Mouse (Mus musculus) fat pad, adult 2 months (tissue): ENCODE measurements around the gene Rbm4.
A peak's percentile ranks its signal among the peaks of the same experiment; 100 is the strongest.
"Not testable (repeated sequence)": the region's sequence is repeated elsewhere in the genome, so short reads cannot be mapped to it uniquely, and the experiment has no call there.

ENCODE experiments used
- DNase-seq: peaks from one replicate; pipeline ENCODE4 v3.0.0-alpha.2; 2011; ENCODE audit warnings: low read depth, low spot score; ENCODE audit errors: extremely low read depth

Rbm4 gene

DNA sequence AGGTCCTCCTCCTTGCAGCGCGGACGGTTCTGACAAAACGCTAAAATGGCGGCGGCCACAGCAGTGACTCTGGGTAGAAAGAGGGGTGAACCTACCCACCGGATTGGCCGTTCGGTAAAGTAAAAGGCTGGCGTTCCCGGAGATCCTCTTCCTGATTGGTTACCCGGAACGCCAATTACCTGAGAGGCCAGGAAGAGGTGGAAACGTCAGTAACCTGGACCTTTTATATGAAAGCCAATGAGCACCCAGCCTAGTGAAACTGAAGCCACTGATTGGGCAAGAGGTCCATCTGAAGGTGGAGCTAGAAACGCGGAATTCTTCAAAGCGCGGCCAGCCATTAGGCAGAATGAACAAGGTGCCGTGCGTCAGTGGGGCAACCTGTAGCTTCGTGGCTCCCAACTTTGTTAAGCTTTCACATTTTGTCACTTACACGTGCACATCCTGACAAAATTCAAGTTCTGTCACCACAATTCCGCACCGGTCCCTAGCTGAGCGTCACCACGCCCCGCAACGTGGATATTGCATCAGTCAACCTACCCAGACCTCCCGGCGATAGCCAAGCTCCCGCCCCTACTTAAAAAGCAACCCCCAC lies at the start of gene Rbm4:
Gene Rbm4, minus strand, starts transcription at position 71 of the 592 bp plus-strand sequence.
- peak; percentile 97 for DNase-seq

- DNase-seq, result no peak
Observed at GRCm38 (mm10) chr19:4842611-4843010, 48.9 kb upstream of the Rbm4 start.

- DNase-seq, result no peak
Observed at GRCm38 (mm10) chr19:4840848-4841247, 47.1 kb upstream of the Rbm4 start.

DNA sequence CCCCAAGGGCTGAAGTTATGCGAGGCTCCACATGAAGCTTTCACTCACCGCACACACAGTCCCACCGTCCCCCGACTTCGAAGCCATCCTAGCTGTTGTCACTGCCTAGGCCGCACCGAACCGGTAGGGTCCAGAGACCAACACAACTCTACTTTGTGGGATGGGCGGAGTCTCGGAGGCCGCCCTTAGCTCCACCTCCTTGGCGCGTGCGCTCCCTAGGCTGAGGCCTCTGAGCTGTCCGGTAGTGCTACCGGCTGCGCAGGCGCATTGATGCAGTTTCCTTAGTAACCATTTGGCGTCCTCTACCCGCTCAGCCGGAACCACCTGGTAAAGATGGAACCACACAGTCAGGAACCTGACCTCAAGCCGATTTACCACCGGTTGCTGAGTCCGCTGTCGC lies 45.4 kb upstream of the Rbm4 start, which contains the start of the genes Ccs and Ccdc87:
Gene Ccs, minus strand, starts transcription at position 184 of the 400 bp plus-strand sequence.
Gene Ccdc87, plus strand, starts transcription at position 218 of the 400 bp plus-strand sequence.
- DNase-seq, result no peak

- no peak for DNase-seq
Observed at GRCm38 (mm10) chr19:4838526-4839140, 44.9 kb upstream of the Rbm4 start.

DNA sequence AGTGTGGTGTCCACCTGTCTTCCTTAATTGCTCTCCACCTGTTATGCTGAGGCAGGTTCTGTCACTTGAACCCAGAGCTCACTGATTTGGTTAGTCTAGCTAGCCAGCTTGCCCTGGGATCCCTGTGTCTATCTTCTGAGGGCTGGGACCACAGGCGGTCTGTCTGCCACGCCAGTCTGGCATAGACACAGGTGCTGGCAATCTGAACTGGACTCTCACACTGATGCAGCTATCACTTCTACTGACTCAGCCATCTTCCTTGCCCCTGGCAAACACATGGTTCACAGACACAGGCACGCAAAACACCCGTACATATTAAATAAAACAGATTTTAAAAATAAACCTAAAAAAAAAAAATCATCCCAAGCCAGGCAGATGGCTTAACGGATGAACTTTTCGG lies 43.3 kb upstream of the Rbm4 start:
- no peak for DNase-seq

DNA sequence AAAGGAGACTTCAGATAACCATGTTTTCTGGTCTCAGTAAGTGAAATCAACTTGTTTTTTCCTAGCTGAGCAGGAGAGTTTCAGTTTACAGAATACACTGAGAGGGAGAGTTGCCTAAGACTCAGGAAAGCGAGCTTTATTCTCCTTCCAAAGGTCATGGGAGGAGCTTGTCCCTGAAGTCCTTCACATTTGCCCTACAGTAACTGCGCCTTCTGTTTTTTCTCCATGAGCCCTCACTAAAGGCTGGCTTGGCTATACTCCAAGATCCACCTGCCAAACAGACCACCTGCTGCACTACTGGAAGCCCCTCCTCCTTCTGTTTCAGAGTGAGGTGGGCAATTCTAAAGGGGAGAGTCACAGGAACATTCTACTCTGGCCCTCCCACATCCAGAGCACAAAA lies 42.4 kb upstream of the Rbm4 start:
- no peak for DNase-seq

- no peak for DNase-seq
Observed at GRCm38 (mm10) chr19:4833977-4834376, 40.3 kb upstream of the Rbm4 start.

GRCm38 (mm10) chr19:4829156-4829555 lies 35.5 kb upstream of the Rbm4 start:
- DNase-seq, result no peak

- DNase-seq, result no peak
Observed at GRCm38 (mm10) chr19:4828444-4829114, 34.9 kb upstream of the Rbm4 start.

GRCm38 (mm10) chr19:4820678-4821303 lies 27.1 kb upstream of the Rbm4 start:
- peak; percentile 66 for DNase-seq

GRCm38 (mm10) chr19:4817182-4817835 lies 23.6 kb upstream of the Rbm4 start:
- no peak for DNase-seq

GRCm38 (mm10) chr19:4813015-4813414 lies 19.3 kb upstream of the Rbm4 start:
- DNase-seq, result no peak

DNA sequence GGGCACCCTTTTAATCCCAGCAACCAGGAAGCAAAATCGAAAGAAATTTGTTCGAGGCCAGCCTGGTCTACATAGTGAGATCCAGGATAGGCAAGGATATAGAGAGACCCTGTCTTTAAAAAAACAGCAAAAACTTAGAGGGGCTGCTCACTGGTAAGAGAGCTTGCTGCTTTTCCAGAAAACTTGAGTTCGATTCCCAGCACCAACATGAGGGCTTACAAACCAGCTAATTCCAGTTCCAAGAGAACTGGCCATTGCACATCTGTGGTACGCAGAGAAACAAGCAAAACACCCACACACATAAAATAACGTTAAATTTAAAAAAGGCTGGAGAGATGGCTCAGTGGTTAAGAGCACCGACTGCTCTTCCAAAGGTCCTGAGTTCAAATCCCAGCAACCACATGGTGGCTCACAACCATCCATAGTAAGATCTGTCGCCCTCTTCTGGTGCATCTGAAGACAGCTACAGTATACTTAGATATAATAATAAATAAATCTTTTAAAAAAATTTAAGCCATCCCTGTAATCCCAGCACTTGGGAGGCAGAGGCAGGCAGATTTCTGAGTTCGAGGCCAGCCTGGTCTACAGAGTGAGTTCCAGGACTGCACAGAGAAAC lies 18.7 kb upstream of the Rbm4 start:
- not testable (repeated sequence) for DNase-seq

DNA sequence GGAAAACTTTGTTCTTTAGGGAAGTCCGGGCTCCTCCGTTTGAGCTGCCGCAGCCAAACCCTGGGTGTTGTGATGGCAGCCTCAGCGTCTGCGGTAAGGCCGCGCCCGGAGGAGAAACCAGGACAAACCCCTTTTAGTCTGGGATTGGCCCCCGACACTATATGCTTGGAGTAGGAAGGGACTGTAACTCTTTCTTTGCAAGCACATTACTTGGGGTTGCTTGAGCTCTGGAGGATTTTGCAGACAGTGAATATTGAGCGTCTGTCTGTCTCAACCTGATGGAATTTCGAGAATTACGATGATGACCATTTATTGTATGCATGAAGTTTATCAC lies 18.2 kb upstream of the Rbm4 start:
- no peak for DNase-seq

DNA sequence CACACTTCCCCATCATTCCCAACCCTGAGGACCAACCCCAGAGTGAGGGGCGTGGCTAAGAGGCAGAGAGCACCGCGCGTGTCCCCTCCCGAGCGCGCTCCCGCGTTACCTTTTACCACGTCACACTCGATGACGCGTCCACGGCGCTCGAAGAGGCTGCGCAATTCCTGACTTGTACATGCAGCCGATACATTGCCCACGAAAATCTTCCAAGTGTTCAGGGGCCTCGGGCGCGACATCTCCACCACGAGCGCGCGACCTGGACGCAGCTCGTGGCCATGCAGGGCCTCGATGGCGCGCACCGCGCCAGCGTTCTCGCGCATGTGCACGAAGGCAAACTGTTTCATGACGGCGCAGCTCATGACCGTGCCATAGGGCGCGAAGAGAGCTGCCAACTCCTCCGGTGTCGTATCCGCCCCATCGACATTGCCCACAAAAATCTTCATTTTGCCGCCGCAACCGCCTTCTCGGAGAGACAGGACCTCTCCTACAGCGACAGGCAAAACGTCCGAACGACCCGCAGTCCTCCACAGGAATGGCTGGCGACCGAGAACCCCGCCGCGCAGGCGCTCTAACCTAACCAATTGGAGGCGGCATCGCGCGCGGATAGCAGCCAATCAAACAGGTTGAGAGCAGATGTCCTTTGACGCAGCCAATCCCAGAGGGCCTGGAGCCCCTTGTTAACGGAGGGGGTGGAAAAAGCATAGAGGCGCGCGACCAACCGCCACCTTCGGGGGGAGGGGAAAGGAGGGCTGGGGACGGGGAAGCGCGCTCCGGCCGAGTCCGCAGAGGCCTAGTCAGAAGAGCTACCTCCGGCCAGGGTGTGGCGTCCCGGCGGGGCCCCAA lies 17.6 kb upstream of the Rbm4 start, which contains the start of the genes Gm21992 and Rbm14:
Gene Gm21992, minus strand, starts transcription at position 550 of the 846 bp plus-strand sequence.
Gene Rbm14, minus strand, starts transcription at position 572 of the 846 bp plus-strand sequence.
- peak; percentile 87 for DNase-seq

- DNase-seq, result no peak
Observed at GRCm38 (mm10) chr19:4810746-4811062, 17.0 kb upstream of the Rbm4 start.

- DNase-seq, result no peak
Observed at GRCm38 (mm10) chr19:4810309-4810708, 16.6 kb upstream of the Rbm4 start.

GRCm38 (mm10) chr19:4803283-4803682 lies 9.6 kb upstream of the Rbm4 start:
- no peak for DNase-seq

DNA sequence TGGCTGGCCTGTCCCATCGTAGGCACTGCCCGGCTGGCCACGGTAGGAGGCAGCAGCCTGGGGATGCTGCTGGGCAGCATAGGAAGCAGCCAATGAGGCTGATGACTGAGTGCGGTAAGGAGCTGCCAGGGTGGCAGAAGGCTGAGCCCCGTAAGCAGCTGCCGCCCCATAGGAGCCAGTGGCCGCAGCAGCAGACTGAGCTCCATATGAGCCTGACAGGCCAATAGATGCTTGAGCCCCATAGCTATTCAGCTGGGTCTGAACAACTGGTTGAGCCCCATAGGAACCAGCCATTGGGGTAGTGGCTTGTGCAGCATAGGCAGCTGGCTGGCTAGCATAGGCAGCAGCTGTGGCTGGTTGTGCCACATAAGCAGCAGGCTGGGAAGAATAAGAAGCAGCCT lies 9.0 kb upstream of the Rbm4 start:
- no peak for DNase-seq
